Mouse (Mus musculus) gastrocnemius, adult 2 months (tissue): Measurements from ENCODE around the gene Nudt15. TPM values are rescaled to one million over a fixed set of nuclear protein-coding genes. Genes with fewer than 3 reads are reported as not detected.
A peak's percentile ranks its signal among the peaks of the same experiment; 100 is the strongest.

ENCODE experiments used
- DNase-seq: peaks from one replicate; pipeline ENCODE4 v3.0.0; 2022
- H3K27ac ChIP-seq: fragments of 200-600 bp; 2 replicates; pipeline ENCODE4 v1.8.1; 2022; ENCODE audit warnings: mild to moderate bottlenecking
- H3K4me3 ChIP-seq: fragments of 200-600 bp; 2 replicates; pipeline ENCODE4 v1.8.1; 2022; ENCODE audit warnings: mild to moderate bottlenecking, moderate library complexity
- CTCF ChIP-seq: fragments of 200-600 bp; IDR thresholded peaks from 2 replicates; pipeline ENCODE4 v1.8.1; 2022; ENCODE audit warnings: antibody characterized with exemption, mild to moderate bottlenecking, moderate library complexity
- intact Hi-C: fragments of 180-260 bp; cut with DNase I; formaldehyde crosslinking; loops from one replicate; pipeline ENCODE4 v1.15.1; 2025
- total RNA-seq, 2 experiments: library from RNA; stranded (reverse); gene quantifications; 2 replicates each; pipeline ENCODE4 v1.2.3; 2021

Gene Nudt15
- total RNA-seq, 2 experiments from 2014 or later: 6.7 to 7.2 TPM

DNA sequence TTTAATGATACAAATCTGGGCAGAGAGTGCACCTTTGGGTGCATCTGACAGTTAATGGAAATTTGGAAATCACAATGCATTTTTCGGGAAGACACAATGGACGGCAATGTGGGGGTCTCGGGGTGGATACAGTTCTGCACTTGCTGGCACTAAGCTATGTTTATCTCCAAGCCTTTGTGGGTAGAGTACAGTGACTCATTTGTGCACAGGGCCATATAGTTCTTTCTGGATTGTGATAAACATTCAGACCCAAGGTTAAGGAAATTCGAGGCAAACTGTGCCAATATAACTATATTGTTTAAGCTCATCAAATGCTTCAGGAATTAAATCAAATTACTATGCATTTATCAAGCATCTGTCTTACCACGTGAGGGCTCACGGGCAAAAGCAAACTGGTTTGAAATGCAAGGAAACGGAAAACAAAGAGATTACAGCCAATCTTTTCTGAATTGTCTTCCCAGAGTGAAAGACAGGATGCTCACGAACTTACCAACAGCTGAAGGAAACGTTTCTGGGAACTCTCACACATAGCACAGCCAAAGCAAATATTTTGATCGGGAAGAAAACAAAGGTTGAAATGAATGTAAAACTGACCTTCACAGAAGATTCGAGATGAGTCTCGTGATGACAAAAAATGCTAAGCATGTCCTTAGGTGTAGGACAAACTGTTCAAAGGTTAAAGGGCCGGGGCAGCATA lies 44.7 kb downstream of the Nudt15 start:
- intact Hi-C loops: no loop called here
- no peak for DNase-seq
- no peak overlapping the region for H3K4me3 ChIP-seq
- peak overlapping the region; percentile 64 for H3K27ac ChIP-seq
- no peak for TF ChIP-seq CTCF

DNA sequence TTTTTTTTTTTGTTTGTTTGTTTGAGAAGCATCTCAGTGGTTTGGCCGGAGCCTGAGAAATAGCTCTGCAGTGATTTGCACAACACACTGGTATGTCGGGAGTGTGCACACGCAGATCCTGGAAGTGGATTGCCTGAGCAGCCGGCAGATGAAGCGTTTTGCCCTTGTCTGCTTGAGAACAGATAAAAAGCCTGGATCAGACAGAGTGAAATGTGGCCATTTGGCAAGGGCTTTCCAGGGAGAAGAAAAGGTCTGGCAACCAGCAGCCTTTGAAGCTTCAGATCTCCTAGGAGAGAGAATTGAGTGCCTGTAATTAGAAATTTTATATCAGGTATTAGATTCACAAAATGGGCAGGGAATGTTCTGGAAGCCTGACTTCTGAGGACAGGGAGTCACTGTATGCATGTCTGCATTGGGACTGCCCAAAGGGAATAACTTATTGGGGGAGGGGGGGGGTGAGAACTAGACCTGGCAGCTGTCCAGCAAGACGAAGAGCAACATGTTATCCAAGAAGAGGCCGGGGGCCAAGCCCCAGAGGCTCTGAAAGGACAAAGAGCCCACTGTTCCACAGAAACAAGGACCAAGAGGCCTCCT lies 45.4 kb downstream of the Nudt15 start:
- Histone ChIP-seq H3K4me3 (no peak overlapping the region), H3K27ac (peak overlapping the region; percentile 64)
- DNase-seq: no peak
- no peak for TF ChIP-seq CTCF
- intact Hi-C loops: no loop called here

DNA sequence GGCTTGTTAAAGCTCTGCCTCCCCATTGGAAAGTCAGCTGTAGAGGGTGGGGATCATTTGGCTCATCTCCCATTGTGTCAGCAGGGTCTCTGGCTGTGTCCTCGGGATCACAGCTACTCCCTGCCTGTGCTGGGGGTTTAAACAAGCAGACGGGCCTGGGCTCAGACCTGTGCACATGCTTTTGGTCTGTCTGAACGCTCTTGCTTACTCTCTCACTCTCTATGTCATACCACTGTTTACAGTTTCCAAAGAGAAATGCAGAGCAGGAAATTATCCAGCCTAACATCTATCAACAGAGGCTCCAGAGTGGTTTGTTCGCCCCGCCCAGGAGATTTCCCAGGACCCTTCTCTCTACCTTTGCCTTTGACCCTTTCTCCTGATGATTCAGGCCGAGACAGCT lies 46.3 kb downstream of the Nudt15 start:
- peak overlapping the region; percentile 25; the same call in 1 of the 2 replicates for H3K27ac ChIP-seq
- intact Hi-C loops: no loop called here
- no peak for TF ChIP-seq CTCF
- H3K4me3 ChIP-seq: no peak overlapping the region
- no peak for DNase-seq

DNA sequence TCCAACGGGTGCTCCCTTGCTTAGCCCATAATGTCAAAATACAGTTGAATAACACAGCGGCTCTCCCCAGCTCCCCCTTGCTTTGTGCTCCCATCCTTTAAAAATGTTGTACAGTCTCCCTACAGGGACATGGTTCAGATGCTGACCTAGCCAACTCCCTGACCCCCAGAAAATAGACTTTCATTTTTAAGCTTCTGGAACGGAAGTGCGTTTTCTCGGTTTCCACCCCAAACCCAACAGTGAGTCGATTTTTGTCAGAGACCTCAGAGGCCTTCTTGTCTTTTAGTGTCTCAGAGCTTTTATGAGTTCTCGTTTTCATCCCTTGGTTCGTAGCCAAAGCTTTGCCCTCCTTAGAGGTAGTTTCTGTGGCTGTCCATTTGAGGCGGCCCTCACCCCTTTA lies 46.8 kb downstream of the Nudt15 start:
- intact Hi-C loops: no loop called here

DNA sequence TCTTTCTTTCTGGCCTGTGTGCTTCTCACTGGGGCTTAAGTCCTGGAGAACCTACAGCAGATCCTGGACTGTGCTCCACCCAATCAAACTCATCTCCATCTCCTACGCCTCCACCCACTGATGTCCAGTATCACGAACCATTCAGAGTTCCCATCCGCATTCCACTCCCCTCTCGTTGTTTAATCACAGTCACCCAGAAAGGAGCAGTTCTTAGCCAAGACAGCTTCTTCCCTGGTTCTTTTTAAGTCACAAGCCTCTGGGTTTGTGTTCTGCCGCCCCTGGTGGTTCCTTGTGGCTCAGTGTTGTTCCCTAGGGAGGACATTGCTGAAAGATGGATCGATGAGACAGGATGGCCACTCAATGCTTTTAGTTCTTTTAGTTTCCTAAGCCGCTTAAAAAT lies 52.3 kb downstream of the Nudt15 start:
- no peak for DNase-seq
- TF ChIP-seq CTCF: peak; percentile 22; the same call in 1 of the 2 replicates
- no peak overlapping the region for H3K27ac ChIP-seq
- no peak overlapping the region for H3K4me3 ChIP-seq
- intact Hi-C loops: no loop called here

More for the DNA sequence above, 46.8 kb downstream of the Nudt15 start:
- DNase-seq: no peak
- no peak for TF ChIP-seq CTCF
- Histone ChIP-seq H3K27ac (no peak overlapping the region), H3K4me3 (no peak overlapping the region)

DNA sequence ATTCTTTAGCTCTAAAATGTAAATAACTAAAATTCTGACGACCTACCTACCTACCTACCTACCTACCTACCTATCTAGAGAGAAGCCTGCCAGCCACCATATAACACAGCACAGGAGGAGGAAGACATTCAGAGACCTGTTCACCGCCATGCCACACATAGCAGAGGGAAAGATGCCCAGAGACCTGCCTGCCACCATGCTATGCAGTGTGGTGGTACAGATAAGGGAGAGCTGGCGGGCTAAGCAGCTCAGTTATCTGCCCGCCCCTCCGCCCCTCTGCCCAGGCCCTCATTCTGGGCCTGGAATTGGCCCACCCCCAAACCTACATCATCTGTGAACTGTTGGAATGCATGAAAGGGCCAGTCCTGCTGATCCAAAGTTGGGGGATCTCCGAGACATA lies 53.9 kb downstream of the Nudt15 start:
- TF ChIP-seq CTCF: no peak
- intact Hi-C loops: no loop called here
- H3K4me3 ChIP-seq: no peak overlapping the region
- DNase-seq: no peak
- H3K27ac ChIP-seq: no peak overlapping the region

DNA sequence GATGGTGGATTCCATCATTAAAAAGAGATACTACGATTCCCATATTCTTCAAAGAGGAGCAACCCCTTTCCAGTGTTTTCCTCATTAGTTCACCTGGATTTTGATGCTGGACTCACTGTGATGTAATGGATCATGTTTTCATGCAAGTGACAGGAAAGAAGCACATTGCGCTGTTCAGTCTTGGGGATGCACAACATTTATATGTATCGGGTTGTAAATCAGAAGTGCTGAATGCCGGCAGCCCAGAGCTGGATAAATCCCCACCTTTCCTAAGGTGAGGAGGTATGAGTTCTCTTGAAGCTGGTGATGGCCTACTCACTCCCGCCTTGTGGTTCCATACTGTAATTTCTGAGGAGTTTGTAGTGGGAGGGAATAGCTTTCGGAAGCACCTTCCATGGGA lies 54.7 kb downstream of the Nudt15 start:
- no peak overlapping the region for H3K4me3 ChIP-seq
- intact Hi-C loops: no loop called here

DNA sequence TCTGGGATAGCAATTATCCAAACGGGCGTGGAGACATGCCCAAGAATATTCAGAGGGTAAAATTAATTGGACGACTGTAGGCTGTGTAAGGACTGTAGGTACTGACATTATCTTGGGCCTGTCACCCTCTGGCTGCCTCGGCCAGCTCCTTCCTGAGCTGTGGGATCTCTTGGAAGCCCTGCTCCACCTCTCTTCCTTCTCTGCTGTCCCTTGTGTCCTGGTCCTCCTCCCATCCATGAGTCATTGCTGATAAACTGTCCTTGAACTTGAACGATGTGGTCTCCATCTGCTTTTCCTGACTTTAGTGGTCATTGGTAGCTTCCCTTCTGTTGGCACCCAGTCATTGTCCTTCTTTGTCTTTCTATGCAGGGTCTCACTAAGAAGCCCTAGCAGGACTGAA lies 61.4 kb downstream of the Nudt15 start:
- H3K4me3 ChIP-seq: no peak overlapping the region
- intact Hi-C loops: no loop called here
- no peak for DNase-seq
- no peak for TF ChIP-seq CTCF
- no peak overlapping the region for H3K27ac ChIP-seq

More for the DNA sequence above, 54.7 kb downstream of the Nudt15 start:
- no peak overlapping the region for H3K27ac ChIP-seq
- TF ChIP-seq CTCF: no peak
- DNase-seq: no peak

DNA sequence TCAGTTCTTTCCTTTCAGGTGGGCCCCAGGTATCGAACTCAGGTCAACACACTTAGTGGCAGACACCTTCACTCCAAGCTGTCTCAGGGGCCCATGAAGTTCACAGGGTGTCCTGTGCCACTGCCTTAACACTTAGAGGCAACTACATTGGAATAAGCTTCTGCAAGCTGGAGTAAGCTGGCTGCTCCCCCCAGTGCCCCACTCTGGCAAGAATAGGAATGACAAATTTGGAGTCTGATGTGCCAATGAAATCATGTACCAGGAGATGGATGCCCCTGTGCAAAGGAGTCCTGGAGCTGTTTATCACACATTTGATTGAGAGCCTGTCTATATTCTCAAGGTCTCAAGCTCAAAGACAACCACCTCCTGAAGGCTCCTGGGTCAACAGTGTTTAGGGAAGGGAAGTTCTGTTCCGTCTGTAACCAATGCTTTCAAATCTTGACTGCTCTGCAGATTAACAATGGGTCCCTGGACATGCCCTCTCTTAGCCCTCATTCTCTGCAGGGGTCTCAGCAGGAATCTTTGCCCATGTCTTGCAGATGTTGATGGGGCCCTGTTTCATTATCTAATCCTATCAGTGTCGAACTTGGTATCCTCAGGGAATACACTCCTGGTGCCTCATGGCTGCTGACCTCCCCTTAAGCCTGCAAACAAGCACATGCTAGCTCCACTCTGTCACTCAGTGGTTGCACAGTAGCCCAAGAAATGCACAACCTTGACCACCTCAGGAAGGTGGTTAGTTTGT lies 63.5 kb downstream of the Nudt15 start:
- TF ChIP-seq CTCF: no peak
- intact Hi-C loops: no loop called here
- DNase-seq: no peak
- no peak overlapping the region for H3K4me3 ChIP-seq
- no peak overlapping the region for H3K27ac ChIP-seq

DNA sequence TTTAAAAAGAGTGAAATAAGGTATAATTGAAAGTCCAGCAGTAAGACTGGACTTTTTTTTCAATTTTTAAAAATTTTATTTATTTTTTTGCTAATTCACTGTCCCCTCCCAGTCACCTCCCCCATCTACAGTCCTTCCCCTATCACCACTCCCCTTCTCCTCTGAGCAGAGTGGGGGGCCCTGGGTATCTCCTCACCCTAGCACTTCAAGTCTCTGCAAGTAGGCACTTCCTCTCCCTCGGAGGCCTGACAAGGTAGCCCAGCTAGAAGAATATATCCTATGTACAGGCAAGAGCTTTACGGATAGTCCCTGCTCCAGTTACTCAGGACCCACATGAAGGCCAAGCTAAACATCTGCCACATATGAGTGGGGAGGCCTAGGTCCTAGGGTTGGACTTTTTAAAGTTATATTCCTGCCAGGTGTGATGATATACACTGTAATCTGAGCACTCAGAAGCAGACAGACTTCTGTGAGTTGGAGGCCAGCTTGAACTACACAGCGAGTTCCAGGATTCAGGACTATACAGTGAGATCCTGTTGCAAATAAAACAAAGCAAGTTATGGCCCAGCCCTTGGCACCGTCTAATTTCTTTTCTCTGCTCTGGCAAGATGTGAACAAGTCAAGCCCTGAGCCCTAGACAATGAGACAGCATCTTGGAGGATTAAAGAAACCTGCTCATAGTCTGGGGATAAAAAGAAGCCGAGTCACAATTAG lies 64.4 kb downstream of the Nudt15 start:
- intact Hi-C loops: no loop called here
- no peak overlapping the region for H3K27ac ChIP-seq
- no peak overlapping the region for H3K4me3 ChIP-seq
- TF ChIP-seq CTCF: no peak
- DNase-seq: no peak

DNA sequence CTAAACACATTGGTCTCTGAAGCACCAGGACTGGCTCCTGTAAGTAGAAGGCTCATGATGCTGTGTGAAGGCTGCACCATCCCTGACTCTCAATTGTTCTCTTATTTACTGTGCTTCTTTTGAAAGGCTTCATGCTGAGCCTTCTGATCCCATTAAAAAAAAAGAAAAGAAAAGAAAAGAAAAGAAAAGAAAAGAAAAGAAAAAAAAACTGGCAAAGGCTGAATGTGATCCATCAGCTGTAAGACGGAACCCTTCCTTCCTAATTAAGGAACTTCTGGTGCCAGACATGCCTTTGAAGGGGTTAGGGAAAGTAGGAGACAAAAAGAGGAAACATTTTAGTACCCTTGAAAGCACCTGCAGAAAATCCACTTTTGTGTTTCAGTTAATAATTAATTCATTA lies 68.3 kb downstream of the Nudt15 start:
- intact Hi-C loops: loop anchor here (5.0 to 10.0 kb wide), 2 partner anchors 245 to 372 kb away; partner anchors contain the start of gene Lpar6
- no peak for TF ChIP-seq CTCF
- no peak for DNase-seq
- H3K4me3 ChIP-seq: no peak overlapping the region
- H3K27ac ChIP-seq: no peak overlapping the region

DNA sequence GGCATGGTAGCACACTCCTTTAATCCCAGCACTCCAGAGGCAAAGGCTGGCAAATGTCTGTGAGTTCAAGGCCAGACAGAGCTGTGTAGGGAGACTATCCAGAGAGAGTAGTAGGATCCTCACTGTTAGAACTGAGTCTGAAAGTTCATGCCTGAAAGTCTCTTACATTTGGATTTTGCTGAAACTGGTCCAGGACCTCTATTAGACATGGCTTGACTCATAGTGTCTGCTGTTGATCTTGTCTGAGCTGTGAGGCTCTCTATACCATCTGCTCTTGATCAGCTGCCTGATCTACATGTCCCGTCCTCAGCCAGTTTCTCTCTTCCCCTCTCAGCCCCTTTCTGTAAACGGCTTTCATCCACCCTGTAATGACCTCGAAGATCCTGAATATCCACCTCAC lies 69.7 kb downstream of the Nudt15 start:
- intact Hi-C loops: loop anchor here (5.0 to 10.0 kb wide), 2 partner anchors 244 to 371 kb away; partner anchors contain the start of gene Lpar6
- no peak for TF ChIP-seq CTCF
- Histone ChIP-seq H3K4me3 (no peak overlapping the region), H3K27ac (no peak overlapping the region)
- DNase-seq: no peak
